ENCODE assay signal across 24 mouse cellular contexts in genomic region chr2:4787223-4787622, GRCm38 (mm10).
"Had no signal": no experiment of that assay in that cellular context is flagged by ENCODE, and none has a peak within 500 bp of the region (broad histone marks: within the 10 kb centered on the region; RNA-seq: fewer than 3 reads in every experiment).

No protein-coding gene starts in this region.

- ATAC-seq: hindbrain, embryonic 16.5 days; inflammation-experienced regulatory T-cells, adult 6 months; intestine, embryonic 15.5 days; intestine, postnatal 0 days had no signal

- H3K27me3 ChIP-seq: heart, embryonic 13.5 days; heart, embryonic 15.5 days; hindbrain, embryonic 12.5 days; intestine, embryonic 15.5 days; limb, embryonic 12.5 days had no signal

- H3K4me3 ChIP-seq: heart, embryonic 13.5 days; heart, embryonic 15.5 days; hindbrain, embryonic 10.5 days; hindbrain, embryonic 12.5 days; intestine, embryonic 15.5 days; layer of hippocampus, adult 2 months; left cerebral cortex, adult 2 months; limb, embryonic 10.5 days; limb, embryonic 12.5 days had no signal

- H3K36me3 ChIP-seq: heart, embryonic 13.5 days; heart, embryonic 15.5 days; hindbrain, embryonic 10.5 days; hindbrain, embryonic 12.5 days; intestine, embryonic 15.5 days; limb, embryonic 10.5 days; limb, embryonic 12.5 days had no signal

- H3K4me2 ChIP-seq: heart, embryonic 11.5 days; heart, embryonic 13.5 days; heart, embryonic 15.5 days; hindbrain, embryonic 12.5 days; hindbrain, embryonic 14.5 days; intestine, embryonic 15.5 days; limb, embryonic 12.5 days had no signal

- H3K9me3 ChIP-seq: heart, embryonic 13.5 days; heart, embryonic 15.5 days; hindbrain, embryonic 10.5 days; hindbrain, embryonic 12.5 days; intestine, embryonic 15.5 days; limb, embryonic 10.5 days; limb, embryonic 12.5 days had no signal

- H3K9ac ChIP-seq: heart, embryonic 13.5 days; heart, embryonic 15.5 days; hindbrain, embryonic 12.5 days; hindbrain, embryonic 14.5 days; intestine, embryonic 15.5 days; limb, embryonic 12.5 days had no signal

- DNase-seq: gastrocnemius, postnatal 14 days; gastrocnemius, postnatal 36 days; heart, adult 18-20 months; heart, postnatal 4 days; kidney, adult 18-20 months; kidney, adult 8-10 months; kidney, postnatal 10 days; kidney, postnatal 25 days; kidney, postnatal 4 days; liver had no signal

- H3K27ac ChIP-seq: heart, embryonic 13.5 days; heart, embryonic 15.5 days; hindbrain, embryonic 10.5 days; hindbrain, embryonic 12.5 days; hindbrain, embryonic 14.5 days; intestine, embryonic 15.5 days; layer of hippocampus, adult 2 months; left cerebral cortex, adult 2 months; limb, embryonic 10.5 days; limb, embryonic 12.5 days had no signal

- H3K4me1 ChIP-seq: heart, embryonic 13.5 days; heart, embryonic 15.5 days; intestine, embryonic 15.5 days; limb, embryonic 12.5 days had no signal
